Mouse (Mus musculus) erythroid progenitor cell, adult 5-6 weeks (primary cell): ENCODE results near the gene Whamm. TPM values are rescaled to one million over a fixed set of nuclear protein-coding genes. Genes with fewer than 3 reads are reported as not detected.
A peak's percentile ranks its signal among the peaks of the same experiment; 100 is the strongest.

ENCODE experiments used
- ATAC-seq: replicated peaks from 2 replicates; pipeline ENCODE4 v1.8.0; 2016; ENCODE audit warnings: moderate number of reproducible peaks, mild to moderate bottlenecking, moderate TSS enrichment, inconsistent platforms; ENCODE audit not compliant: poor library complexity, low FRiP score, severe bottlenecking
- total RNA-seq, 2 experiments: library from RNA; stranded (forward) in 1 of 2; stranded (reverse) in 1 of 2; fragments of 150-400 nt in 1 of 2; fragments of 186-747, 209-891 nt in 1 of 2; gene quantifications; 2 replicates each; pipeline versions ENCODE4 v1.2.3 to v1.2.4; 2015 to 2017; ENCODE audit warnings: low replicate concordance in 2 of 2

Gene Whamm
- total RNA-seq, 2 experiments from 2014 or later: 12.2 to 13.3 TPM

GRCm38 (mm10) chr7:81560101-81561049, 10.7 kb upstream of the Whamm start:
- no peak for ATAC-seq

DNA sequence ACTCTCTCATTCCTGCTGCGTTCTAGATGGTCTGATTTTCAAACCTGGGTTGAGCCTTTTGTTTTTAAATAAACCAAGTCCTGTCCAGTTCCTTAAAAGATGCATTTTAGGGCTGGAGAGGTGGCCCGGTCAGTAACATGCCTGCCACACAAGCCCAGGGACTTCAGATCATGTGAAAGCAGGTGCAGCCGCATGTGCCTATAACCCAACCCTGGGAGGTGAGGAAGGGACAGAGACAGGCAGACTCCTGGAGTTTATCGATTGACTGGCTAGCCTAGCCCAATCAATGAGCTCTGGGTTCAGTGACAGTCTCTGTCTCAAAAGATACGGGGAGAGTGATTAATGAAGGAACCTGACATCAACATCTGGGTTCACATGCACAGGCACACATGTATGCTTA, 9.9 kb upstream of the Whamm start:
- ATAC-seq: no peak

DNA sequence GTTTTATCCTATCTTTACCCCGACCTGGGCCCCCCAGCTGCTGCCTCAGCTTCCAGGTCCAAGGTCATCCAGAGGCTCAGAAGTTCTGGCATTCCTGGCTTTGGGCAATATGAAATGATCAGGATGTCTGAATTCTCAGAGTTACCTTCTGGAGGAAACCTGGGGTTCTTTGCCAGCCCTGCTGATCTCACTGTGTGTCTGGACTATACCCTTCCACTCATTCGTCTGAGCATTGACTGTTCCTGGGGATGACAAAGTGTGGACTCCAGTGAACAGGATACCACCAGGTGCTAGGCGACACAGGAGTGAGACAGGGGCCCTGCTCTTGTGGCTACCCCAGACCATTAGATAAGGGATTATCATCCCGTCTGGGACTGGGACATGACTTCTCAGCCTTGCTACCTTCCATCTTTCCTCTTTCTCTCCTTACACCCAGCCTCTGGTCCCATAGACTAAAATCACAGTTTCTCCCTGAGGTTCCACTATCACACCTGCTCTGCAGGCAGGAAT, 7.5 kb upstream of the Whamm start:
- no peak for ATAC-seq

DNA sequence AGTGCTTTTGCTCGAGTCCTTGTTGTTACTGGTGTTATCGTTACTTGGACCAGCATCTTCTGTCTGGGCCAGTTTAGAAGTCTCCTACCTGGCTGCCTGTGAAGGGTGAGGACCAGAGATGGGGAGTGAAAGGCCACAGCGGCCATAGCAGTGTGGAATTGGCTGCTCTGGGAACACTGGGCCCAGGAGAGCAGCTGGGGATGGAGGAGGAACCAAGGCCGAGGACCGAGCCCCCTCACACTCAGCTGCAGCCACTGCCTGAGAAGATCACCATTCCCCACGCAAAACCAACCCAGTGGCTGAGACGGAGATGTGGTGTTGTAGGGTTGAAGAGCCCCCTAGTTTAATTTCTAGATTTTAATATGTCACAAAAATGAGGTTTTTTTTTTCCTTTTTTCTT, 6.3 kb upstream of the Whamm start:
- no peak for ATAC-seq

DNA sequence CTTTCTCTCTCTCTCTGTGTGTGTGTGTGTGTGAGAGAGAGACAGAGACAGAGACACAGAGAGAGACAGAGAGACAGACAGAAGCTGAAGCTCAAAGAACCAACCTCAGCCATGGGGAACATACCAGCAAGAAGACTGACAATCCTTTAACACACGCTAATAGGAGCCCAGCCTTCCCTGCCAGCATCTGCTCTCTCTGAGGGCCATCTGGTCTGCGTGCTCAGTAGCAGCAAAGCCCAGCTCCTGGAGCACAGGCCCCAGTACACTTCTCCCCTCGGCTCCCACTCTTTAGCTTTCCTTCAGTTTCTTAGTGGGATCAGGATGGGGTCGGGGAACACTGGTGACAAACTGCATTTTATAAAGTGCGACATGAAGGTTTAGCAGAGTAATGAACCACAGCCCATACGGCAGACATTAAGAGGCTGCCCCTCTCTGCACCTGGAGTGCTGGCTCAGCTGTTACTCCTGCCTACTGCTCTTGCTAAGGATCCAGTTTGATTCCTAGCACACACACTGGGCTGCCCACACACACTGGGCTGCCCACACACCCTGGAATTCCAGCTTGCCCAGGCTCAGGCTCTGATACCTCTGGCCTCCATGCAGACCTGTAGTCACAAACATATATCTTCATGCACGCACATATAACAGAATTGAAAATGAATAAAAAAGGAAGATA, 5.5 kb upstream of the Whamm start:
- ATAC-seq: no peak

DNA sequence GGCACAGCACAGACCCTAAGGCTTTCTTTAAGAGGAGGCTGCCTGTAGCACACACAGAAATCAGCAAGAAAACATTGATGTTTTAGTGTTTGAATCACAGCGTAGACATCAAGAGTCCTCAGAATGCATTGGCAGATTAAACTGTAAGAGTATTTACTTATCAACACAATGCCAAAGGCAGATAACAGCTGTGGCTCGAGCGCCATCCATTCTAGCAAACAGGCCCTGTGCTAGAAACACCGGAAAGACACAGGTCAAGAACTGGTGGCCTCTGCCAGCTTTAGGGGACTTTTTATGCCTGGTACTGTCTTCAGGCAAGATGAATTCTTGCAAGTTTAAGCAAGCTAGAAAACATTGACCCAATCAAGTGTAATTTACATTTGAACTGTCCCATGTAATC, 4.7 kb upstream of the Whamm start:
- ATAC-seq: no peak

- ATAC-seq: no peak
These were observed 4.2 kb upstream of the Whamm start, which contains the start of gene Fsd2 for GRCm38 (mm10) chr7:81566892-81567291. Fsd2 (minus strand) TSS chr7:81566944.

- ATAC-seq: no peak
These were observed 3.7 kb upstream of the Whamm start for GRCm38 (mm10) chr7:81567396-81567795.

DNA sequence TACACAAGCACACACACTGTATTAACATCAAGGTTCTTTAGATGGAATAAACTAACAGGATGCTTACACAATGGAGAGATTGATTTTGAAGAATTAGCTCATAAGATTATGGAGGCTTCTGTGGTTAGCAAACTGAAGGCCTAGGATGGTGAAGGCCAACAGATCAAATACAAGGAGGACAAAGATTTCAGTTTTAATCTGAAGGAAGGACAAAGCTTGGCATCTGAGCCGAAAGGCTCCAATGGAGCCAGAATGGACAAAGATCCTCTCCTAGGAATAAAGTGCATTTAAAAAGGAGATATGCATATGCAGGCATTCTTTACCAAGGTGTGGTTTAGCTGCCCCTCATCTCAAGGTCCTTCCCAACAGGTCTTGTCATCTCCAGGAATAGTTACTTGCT, 1.2 kb upstream of the Whamm start:
- no peak for ATAC-seq

DNA sequence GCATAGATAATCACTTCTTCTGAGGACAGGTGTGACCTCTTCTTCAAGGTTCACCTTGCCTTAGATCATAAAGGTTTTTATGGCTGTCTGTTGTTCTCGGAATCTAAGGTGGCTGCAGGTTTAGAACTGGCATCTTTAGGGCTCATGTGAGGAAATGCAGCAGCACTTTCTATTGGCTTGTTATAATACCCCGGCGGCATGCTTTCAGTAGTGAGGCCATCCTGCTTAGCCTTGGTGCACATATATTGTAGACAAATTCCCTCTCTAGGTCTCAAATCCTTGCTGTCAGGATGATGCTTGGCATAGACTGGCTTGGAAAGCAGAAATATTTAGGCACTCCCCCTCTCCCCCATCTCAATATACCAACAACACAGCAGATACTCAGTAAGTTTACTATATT, 795 bp upstream of the Whamm start:
- ATAC-seq: no peak

DNA sequence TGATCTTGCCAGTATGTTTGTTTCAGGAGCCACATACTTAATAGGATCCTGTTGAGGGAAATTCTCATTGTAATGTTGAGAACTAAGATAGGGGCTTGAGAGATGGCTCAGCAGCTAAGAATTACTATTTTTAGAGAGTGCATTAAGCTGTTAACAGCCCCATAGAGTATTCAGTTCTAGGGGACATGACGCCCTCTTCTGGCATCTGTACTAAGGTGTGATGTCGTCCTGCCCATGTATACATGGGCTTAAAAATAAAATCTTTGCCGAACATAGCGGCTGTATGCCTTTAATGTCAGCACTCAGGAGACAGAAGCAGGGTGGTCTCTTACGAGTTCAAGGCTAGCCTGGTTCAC, 336 bp upstream of the Whamm start:
- ATAC-seq: peak; percentile 51

DNA sequence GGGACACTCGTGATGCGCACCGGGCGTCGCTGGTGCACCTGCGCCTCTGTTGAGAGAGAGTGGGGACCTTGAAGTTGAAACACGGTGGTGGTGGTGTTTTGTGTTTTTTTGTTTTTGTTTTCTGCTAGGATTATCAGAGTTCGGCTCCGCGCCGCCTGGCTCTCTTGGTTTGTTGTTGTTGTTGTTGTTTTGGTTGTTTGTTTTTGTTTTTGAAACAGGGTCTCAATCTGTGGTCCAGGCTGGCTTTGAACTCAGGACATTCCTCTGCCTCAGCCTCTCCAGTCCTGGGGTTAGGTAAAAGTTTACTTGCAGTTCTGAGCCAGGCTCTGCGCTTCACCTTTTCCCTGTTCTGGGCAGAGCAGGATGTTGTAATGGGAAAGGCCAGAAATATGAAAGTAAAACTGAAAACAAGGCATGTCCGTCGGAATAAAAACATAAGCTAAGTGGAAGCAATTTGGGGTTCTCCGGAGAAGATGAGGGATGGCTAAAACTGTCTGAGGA, 925 bp downstream of the Whamm start:
- no peak for ATAC-seq

DNA sequence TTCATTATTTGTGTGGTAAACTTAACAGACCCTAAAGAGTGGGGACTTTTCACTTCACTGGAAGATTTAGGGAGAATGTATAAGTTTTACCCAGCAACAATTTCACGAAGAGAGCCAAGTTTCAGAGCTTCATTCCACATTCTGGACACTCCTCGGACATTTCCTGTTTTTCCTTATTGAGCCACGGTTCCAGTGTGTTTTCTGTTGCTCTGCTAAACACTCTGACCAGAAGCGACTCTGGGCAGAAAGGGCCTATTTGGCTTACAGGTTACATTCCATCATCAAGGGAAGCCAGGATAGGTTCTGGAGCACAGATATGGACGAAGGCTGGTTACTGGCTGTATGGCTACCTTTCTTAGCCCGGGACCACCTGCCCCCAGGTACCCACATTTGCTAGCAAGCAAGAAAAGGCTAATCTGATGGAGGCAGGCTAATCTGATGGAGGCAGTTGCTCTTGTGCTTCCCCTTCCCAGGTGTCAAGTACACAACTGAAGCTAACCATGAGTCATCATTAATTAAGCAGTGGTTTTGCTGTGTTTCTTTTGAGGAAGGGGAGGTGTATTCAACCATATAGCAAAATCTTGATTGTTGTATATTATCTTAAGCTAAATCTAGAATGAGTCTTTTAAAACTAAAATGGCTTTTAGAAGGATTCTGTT, 1.7 kb downstream of the Whamm start:
- no peak for ATAC-seq

DNA sequence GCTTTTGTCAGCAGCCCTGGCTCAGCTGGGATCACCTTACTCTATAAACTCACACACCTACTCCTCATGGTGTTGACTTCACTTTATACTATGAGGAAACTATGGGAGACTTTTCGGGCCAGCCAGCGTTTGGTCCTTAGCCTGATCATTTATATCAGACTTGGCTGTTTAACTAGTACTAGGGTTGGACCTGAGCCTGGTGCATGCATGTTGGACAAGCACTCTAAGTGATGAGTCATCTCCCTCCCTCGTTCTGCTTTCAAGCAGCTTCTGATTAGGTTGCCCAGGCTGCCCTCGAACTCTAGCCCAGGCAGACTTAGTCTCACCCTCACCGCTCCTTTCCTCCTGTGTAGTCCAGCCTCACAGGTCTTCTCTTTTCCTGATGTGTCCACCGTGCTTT, 2.3 kb downstream of the Whamm start:
- ATAC-seq: peak; percentile 70

GRCm38 (mm10) chr7:81573821-81574220, 2.8 kb downstream of the Whamm start:
- ATAC-seq: no peak

DNA sequence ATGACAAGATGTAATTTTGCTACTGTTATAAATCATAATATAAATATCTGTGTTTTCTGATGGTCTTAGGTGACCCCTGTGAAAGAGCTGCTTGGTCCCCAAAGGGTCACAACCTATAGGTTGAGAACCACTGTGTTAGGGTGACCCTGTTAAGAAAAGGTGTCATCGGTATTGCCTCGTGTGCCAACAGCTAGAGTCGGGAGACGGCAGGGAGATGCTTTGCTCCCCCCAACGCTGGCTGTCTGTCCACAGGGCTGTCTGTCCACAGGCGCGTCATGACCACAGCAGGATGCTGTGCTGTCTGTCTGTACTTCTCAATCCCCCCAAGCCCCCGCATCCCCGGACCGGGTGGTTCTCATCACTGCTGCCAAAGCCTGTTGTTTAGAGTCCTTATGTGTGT, 4.5 kb downstream of the Whamm start:
- ATAC-seq: no peak

DNA sequence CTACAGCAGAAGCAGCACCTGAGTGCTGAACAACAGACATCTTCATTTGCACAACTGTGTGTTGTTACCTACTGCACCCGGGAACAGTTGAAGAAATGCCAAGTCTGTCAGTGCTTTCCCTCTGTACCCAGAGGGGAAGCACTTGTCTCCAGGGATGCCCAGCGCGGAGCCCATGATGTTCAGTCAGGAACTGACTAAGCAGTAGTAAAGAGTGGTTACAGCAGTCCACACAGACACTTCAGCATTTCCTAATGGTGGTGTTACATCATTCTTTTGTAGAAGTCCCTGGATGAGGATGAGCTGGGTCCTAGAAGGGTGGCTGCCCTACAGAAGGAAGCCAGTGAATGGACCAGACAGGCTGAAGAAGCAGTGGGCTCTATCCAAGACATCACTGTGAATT, 6.8 kb downstream of the Whamm start:
- ATAC-seq: no peak

DNA sequence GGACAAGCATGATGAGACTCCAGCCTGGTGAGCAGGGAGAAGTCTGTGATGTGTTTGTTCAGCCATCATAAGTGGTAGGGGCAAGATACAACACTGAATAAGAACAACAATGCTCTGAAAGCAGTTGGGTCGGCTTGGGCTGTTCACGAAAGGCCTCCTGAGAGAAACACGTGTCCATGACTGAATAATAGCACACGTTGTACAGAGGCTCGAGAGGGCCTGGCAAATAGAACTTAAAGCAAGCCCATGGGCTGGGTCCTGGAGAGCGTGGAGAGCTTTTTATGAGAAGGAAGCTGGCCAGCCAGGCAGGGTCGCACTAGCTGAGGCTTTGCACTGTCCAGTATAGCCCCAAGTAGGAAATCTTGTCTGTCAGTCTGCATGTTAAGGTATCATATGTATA, 7.3 kb downstream of the Whamm start:
- ATAC-seq: no peak

DNA sequence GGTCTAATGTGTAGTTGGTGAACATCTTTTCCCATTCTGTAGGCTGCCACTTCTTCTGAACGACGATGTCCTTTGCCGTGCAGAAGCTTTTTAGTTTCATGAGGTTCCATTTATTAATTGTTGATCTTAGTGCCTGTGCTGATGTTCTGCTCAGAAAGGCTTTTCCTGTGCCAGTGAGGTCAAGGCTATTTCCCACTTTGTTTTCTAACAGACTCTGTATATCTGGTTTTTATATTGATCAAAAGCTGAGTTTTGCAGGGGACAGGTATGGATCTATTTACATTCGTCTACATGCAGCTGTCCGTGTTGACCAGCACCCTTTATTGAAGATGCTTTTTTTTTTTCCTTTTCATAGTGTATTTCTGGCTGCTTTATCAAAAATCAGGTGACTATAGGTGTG, 8.2 kb downstream of the Whamm start:
- no peak for ATAC-seq

DNA sequence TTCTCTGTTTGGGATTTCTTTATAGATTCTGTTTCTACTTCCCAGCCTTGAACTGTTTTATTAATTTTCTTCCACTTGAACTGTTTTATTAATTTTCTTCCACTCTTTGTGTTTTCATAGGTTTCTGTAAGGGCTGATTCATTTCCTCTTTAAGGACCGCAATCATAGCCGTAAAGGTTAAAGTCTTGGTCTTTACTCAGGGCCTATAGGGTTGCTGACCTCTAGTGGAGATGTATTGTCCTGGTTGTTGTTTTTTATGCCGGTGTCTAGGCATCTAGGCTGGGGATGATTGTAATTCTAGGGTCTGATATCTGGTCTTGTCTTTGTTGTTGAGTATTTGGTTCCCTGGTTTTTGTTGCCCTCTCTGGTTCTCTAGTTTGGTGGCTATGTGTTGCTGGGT, 12.4 kb downstream of the Whamm start:
- no peak for ATAC-seq
